Comparison of ENCODE assay signal across 13 mouse cellular contexts in genomic region chr7:80076961-80077716, GRCm38 (mm10). TPM values are rescaled to one million over a fixed set of nuclear protein-coding genes. Genes with fewer than 3 reads are reported as not detected.
DNase-seq lines count a peak whose midpoint lies in the region; ATAC-seq and TF ChIP-seq lines count a peak whose summit lies in the region.
"Had no signal": no experiment of that assay in that cellular context is flagged by ENCODE, and none has a peak within 500 bp of the region (broad histone marks: within the 10 kb centered on the region; RNA-seq: fewer than 3 reads in every experiment).

No protein-coding gene starts in this region.

- H3K9ac ChIP-seq in kidney, postnatal 0 days (ENCODE audit: low read depth, low read length), result no peak overlapping the region
- H3K9ac ChIP-seq in limb, embryonic 13.5 days, result no peak overlapping the region
- H3K9ac ChIP-seq: neural tube, embryonic 12.5 days had no signal

- 51% methylated on average over 6 of the region's 6 CpGs for whole genome bisulfite sequencing in heart, embryonic 10.5 days
- 77% methylated on average over 6 of the region's 6 CpGs for WGBS in kidney, postnatal 0 days
- 55% methylated on average over 6 of the region's 6 CpGs for WGBS in limb, embryonic 13.5 days

- TF ChIP-seq CTCF in kidney, postnatal 0 days (IDR thresholded peaks at IDR 0.05; ENCODE audit: low read depth), result no peak

- H3K36me3 ChIP-seq in heart, embryonic 10.5 days, result peaks cover 14% of the 10 kb centered on the region
- H3K36me3 ChIP-seq in kidney, postnatal 0 days (ENCODE audit: insufficient read depth, low read length), result peaks cover 12% of the 10 kb centered on the region
- H3K36me3 ChIP-seq in limb, embryonic 13.5 days, result peaks cover 14% of the 10 kb centered on the region

- H3K27ac ChIP-seq in heart, embryonic 10.5 days, result peak overlapping the region; percentile 92
- peak overlapping the region; percentile 10; the same call in 1 of the 2 replicates for H3K27ac ChIP-seq in kidney, postnatal 0 days
- H3K27ac ChIP-seq in brown adipose tissue, adult 24 weeks (replicated peaks; ENCODE audit: low read depth, low read length), result peak overlapping the region; percentile 79
- 0 out of 2 replicates have a peak overlapping the region, but pooled peaks have one; percentile 22 for H3K27ac ChIP-seq in limb, embryonic 13.5 days

- no peak for DNase-seq in heart, embryonic 10.5 days (ENCODE audit: low spot score)
- no peak for DNase-seq in heart, postnatal 36 days
- no peak for DNase-seq in kidney, postnatal 0 days (ENCODE audit: low spot score)
- no peak for DNase-seq in kidney, postnatal 10 days
- DNase-seq in thymus, postnatal 14 days, result no peak
- DNase-seq in frontal cortex, adult 2 months (ENCODE audit: extremely low spot score in 1 of 2, low spot score in 1 of 2), result no peak
- DNase-seq: adrenal gland, postnatal 14 days; cerebellum, postnatal 14 days; right cerebral cortex, postnatal 25 days had no signal

- ATAC-seq in kidney, postnatal 0 days (replicated peaks; ENCODE audit: low FRiP score, low read depth), result no peak
- ATAC-seq in limb, embryonic 13.5 days (ENCODE audit: low FRiP score, low read depth), result no peak

- no peaks in the 10 kb centered on the region for H3K9me3 ChIP-seq in heart, embryonic 10.5 days
- no peaks in the 10 kb centered on the region for H3K9me3 ChIP-seq in kidney, postnatal 0 days (replicated peaks; ENCODE audit: low read length)
- H3K9me3 ChIP-seq in limb, embryonic 13.5 days, result no peaks in the 10 kb centered on the region
- H3K9me3 ChIP-seq: neural tube, embryonic 12.5 days had no signal

- no peaks in the 10 kb centered on the region for H3K27me3 ChIP-seq in heart, embryonic 10.5 days (ENCODE audit: insufficient read depth, poor library complexity, severe bottlenecking)
- no peaks in the 10 kb centered on the region for H3K27me3 ChIP-seq in kidney, postnatal 0 days (ENCODE audit: insufficient read depth, low read length)
- H3K27me3 ChIP-seq in limb, embryonic 13.5 days, result no peaks in the 10 kb centered on the region
- H3K27me3 ChIP-seq: neural tube, embryonic 12.5 days had no signal

- no peak overlapping the region for H3K4me2 ChIP-seq in kidney, postnatal 0 days (ENCODE audit: low read length)
- H3K4me2 ChIP-seq in limb, embryonic 13.5 days (replicated peaks), result no peak overlapping the region

- H3K4me3 ChIP-seq in heart, embryonic 10.5 days, result no peak overlapping the region
- H3K4me3 ChIP-seq in kidney, postnatal 0 days (replicated peaks; ENCODE audit: low read depth, low read length), result no peak overlapping the region
- H3K4me3 ChIP-seq in brown adipose tissue, adult 24 weeks (ENCODE audit: insufficient read depth, low read depth, low read length), result no peak overlapping the region
- H3K4me3 ChIP-seq in limb, embryonic 13.5 days, result no peak overlapping the region
- H3K4me3 ChIP-seq: erythroblast, embryonic 14.5 days; neural tube, embryonic 12.5 days had no signal

- H3K4me1 ChIP-seq in heart, embryonic 10.5 days, result peaks cover 96% of the 10 kb centered on the region
- H3K4me1 ChIP-seq in kidney, postnatal 0 days (replicated peaks; ENCODE audit: insufficient read depth, low read length), result peaks cover 33% of the 10 kb centered on the region
- peaks cover 47% of the 10 kb centered on the region for H3K4me1 ChIP-seq in brown adipose tissue, adult 24 weeks (ENCODE audit: control insufficient read depth, insufficient read depth, insufficient read length, low read length)
- H3K4me1 ChIP-seq in limb, embryonic 13.5 days, result peaks cover 65% of the 10 kb centered on the region

- intact Hi-C loops in heart, postnatal 36 days (cut with DNase I), result no loop called here

RNA-seq across cellular contexts. Expression of gene Idh2, which starts 38.1 kb away (rescaled TPM):
- polyA plus RNA-seq in heart, embryonic 10.5 days (2016; fragmentation: Nextera tagmentation; extraction: Ambion mirVana), result 830 and 1,266 TPM in 2 replicates
- 1,000 to 10,000 TPM; 1,714 to 2,029 TPM for total RNA-seq in heart, postnatal 36 days (2021)
- 630 and 689 TPM in 2 replicates for polyA plus RNA-seq in kidney, postnatal 0 days (2015; fragmentation: Nextera tagmentation; extraction: Ambion mirVana)
- 310 and 421 TPM in 2 replicates for polyA plus RNA-seq in brown adipose tissue, adult 24 weeks (2012; ENCODE audit: insufficient read depth, insufficient read length, missing spikeins)
- 619 and 631 TPM in 2 replicates for polyA plus RNA-seq in limb, embryonic 13.5 days (2015; fragmentation: Nextera tagmentation; extraction: Ambion mirVana)
- 97.6 and 107 TPM in 2 replicates for polyA plus RNA-seq in frontal cortex, adult 2 months (2012; rRNA removed)

RNA-seq across cellular contexts. Expression of gene Zfp710, which starts 52.5 kb away (rescaled TPM):
- 14.8 and 20.8 TPM in 2 replicates for polyA plus RNA-seq in heart, embryonic 10.5 days (2016; fragmentation: Nextera tagmentation; extraction: Ambion mirVana)
- 10 to 100 TPM; 27.4 to 28.0 TPM for total RNA-seq in heart, postnatal 36 days (2021)
- 14.8 and 15.3 TPM in 2 replicates for polyA plus RNA-seq in kidney, postnatal 0 days (2015; fragmentation: Nextera tagmentation; extraction: Ambion mirVana)
- 6.4 and 7.7 TPM in 2 replicates for polyA plus RNA-seq in brown adipose tissue, adult 24 weeks (2012; ENCODE audit: insufficient read depth, insufficient read length, missing spikeins)
- 15.0 and 15.9 TPM in 2 replicates for polyA plus RNA-seq in limb, embryonic 13.5 days (2015; fragmentation: Nextera tagmentation; extraction: Ambion mirVana)
- 19.5 and 20.2 TPM in 2 replicates for polyA plus RNA-seq in frontal cortex, adult 2 months (2012; rRNA removed)

Comparison
In these comparisons a context has a peak if more than half of its experiments do, and no peak if none do; other contexts are left out.
1. H3K27ac ChIP-seq: peak in every context shown above with its lines; median percentile 92 in heart, embryonic 10.5 days; 79 in brown adipose tissue, adult 24 weeks; 22 in limb, embryonic 13.5 days; 10 in kidney, postnatal 0 days.